Mouse (Mus musculus): ENCODE data around the gene Arid1b. TPM values are rescaled to one million over a fixed set of nuclear protein-coding genes. Genes with fewer than 3 reads are reported as not detected.
A peak's percentile ranks its signal among the peaks of the same experiment; 100 is the strongest.

The Arid1b gene
- polyA plus RNA-seq, 1 experiment = 99.0 TPM

DNA sequence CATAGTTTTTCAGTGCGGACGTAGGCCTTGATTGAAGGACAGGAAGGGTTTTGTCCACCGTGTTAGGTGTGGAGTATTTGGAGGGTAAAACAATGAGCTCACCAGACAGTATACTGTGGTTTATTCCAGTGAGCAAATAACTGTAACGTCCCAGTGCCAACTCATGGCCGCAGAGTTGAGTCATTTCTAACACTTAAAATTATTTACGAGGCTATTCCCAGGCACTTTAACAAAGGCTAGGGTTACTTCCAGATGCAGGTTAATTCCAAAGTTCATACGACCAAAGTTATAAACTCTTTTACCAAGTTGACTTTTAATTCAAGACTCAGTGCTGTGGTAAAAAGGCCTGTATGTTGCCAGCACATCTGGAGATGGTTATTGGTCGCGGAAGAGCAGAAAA is 240.9 kb downstream of the Arid1b start:
- 94% methylated on average over 9 of the region's 9 CpGs for WGBS
- Histone ChIP-seq H3K36me3 (ENCODE audit: control insufficient read depth, insufficient read depth, low read length) (no peaks in the 10 kb centered on the region), H3K27ac (ENCODE audit: control insufficient read depth, insufficient read depth, low read length) (no peak overlapping the region), H3K4me1 (replicated peaks; ENCODE audit: control insufficient read depth, insufficient read depth, low read length) (peaks cover 11% of the 10 kb centered on the region), H3K27me3 (ENCODE audit: control insufficient read depth, insufficient read depth, low read length) (no peaks in the 10 kb centered on the region; the same call in 1 of the 2 replicates), H3K4me3 (ENCODE audit: control insufficient read depth, insufficient read depth, low read length) (no peak overlapping the region)
- TF ChIP-seq POLR2A (IDR thresholded peaks at IDR 0.05; ENCODE audit: control insufficient read depth, extremely low read depth, insufficient read depth, low read length, poor library complexity) = no peak
- no peak for TF ChIP-seq CTCF (IDR thresholded peaks at IDR 0.05; ENCODE audit: borderline replicate concordance, control insufficient read depth, extremely low read depth, insufficient read depth, low read length, poor library complexity)
- DNase-seq = no peak

DNA sequence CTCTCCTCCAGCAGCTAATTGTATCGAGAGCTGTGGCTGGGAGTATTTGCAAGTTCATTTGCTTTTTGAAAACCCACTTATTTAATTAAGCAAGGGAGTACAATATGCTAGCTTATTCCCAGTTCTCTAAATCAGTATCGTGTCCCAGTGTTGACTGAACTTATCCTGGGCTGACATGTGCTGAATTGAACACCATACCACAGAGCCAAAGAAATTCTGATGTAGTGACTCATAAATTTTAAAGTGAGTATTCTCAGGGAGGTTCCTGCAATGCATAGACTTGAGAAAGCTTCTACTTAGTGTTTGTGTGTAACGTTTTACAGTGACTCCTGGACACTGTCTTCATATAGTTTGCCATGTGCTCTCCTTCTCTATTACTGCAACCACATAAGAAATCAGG is 243.6 kb downstream of the Arid1b start:
- DNase-seq = no peak
- Histone ChIP-seq H3K27ac (ENCODE audit: control insufficient read depth, insufficient read depth, low read length) (no peak overlapping the region), H3K36me3 (ENCODE audit: control insufficient read depth, insufficient read depth, low read length) (no peaks in the 10 kb centered on the region), H3K27me3 (ENCODE audit: control insufficient read depth, insufficient read depth, low read length) (no peaks in the 10 kb centered on the region), H3K4me3 (ENCODE audit: control insufficient read depth, insufficient read depth, low read length) (no peak overlapping the region), H3K4me1 (replicated peaks; ENCODE audit: control insufficient read depth, insufficient read depth, low read length) (peaks cover 11% of the 10 kb centered on the region)
- TF ChIP-seq CTCF (IDR thresholded peaks at IDR 0.05; ENCODE audit: borderline replicate concordance, control insufficient read depth, extremely low read depth, insufficient read depth, low read length, poor library complexity) = no peak
- TF ChIP-seq POLR2A (IDR thresholded peaks at IDR 0.05; ENCODE audit: control insufficient read depth, extremely low read depth, insufficient read depth, low read length, poor library complexity) = no peak
- WGBS = 86% methylated on average over 3 of the region's 3 CpGs

DNA sequence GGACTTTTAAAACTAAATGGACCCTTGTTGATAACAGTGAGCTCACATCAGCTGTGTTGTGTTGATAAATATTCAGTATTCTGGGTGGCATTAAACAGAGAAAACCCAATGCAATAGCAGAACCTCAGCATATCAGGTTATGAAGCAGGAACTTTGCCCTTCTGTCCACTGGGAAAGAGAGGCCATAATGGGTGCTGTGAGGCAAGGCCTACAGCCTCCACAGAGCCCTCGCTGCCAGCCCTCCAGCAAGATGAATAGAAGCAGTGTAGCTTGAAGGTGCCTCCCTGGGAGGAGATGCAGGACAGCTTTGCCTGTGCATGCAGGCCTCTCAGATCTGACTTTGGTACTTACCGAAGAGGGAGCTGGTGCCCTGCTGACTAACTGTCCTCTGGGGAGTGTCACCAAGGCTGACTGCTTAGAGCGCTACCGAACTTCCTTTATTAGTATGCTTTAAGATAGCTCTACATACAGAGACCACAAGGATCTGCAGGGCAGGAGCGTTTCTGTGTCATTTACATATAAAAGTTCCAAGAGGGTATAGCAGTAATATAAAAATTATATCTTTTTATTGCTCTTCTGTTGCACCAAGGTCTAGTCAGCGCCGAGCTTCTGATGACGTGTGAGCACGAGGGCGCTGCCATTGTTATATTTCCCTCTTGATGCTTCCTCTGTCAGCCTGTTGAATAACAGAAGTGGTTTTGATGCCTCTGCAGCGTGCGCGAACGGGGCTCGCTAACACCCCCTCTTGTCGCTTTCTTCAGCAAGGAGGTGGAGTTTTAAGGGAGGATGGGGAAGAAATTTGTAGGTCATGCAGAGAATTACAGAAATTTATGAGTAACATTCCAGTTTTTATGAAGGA is 244.5 kb downstream of the Arid1b start:
- peak; percentile 51 for DNase-seq
- 10% methylated on average over 16 of the region's 16 CpGs for WGBS
- Histone ChIP-seq H3K27ac (ENCODE audit: control insufficient read depth, insufficient read depth, low read length) (no peak overlapping the region; the same call in 1 of the 2 replicates), H3K4me1 (replicated peaks; ENCODE audit: control insufficient read depth, insufficient read depth, low read length) (peaks cover 11% of the 10 kb centered on the region), H3K4me3 (ENCODE audit: control insufficient read depth, insufficient read depth, low read length) (no peak overlapping the region), H3K36me3 (ENCODE audit: control insufficient read depth, insufficient read depth, low read length) (no peaks in the 10 kb centered on the region), H3K27me3 (ENCODE audit: control insufficient read depth, insufficient read depth, low read length) (no peaks in the 10 kb centered on the region)
- TF ChIP-seq CTCF (IDR thresholded peaks at IDR 0.05; ENCODE audit: borderline replicate concordance, control insufficient read depth, extremely low read depth, insufficient read depth, low read length, poor library complexity) (no peak), POLR2A (IDR thresholded peaks at IDR 0.05; ENCODE audit: control insufficient read depth, extremely low read depth, insufficient read depth, low read length, poor library complexity) (no peak)

DNA sequence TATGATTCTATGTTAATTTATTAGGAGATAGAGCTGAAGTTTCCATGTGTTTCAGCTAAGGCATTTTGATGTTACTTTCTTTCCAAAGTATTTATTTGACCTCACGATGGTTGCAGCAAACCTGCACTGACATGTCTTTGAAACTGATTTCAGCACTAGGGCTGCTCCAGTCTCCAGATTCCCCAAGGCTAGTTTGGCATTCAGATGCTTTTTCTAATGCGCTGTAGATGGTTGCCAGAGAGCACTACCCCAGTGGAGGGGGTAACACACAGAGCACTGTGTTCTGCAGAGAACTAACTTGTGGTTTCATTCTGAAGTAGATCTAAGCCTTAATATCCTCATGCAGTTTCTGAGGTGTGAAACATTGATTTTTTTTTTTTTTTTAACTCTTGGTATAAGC is 250.4 kb downstream of the Arid1b start:
- no peak for TF ChIP-seq POLR2A (IDR thresholded peaks at IDR 0.05; ENCODE audit: control insufficient read depth, extremely low read depth, insufficient read depth, low read length, poor library complexity)
- no peak for DNase-seq
- no peak overlapping the region for H3K4me3 ChIP-seq (ENCODE audit: control insufficient read depth, insufficient read depth, low read length)
- H3K27me3 ChIP-seq (ENCODE audit: control insufficient read depth, insufficient read depth, low read length) = no peaks in the 10 kb centered on the region
- H3K27ac ChIP-seq (ENCODE audit: control insufficient read depth, insufficient read depth, low read length) = no peak overlapping the region
- H3K4me1 ChIP-seq (replicated peaks; ENCODE audit: control insufficient read depth, insufficient read depth, low read length) = peaks cover 22% of the 10 kb centered on the region
- WGBS = 85% methylated on average over 2 of the region's 2 CpGs
- H3K36me3 ChIP-seq (ENCODE audit: control insufficient read depth, insufficient read depth, low read length) = no peaks in the 10 kb centered on the region

DNA sequence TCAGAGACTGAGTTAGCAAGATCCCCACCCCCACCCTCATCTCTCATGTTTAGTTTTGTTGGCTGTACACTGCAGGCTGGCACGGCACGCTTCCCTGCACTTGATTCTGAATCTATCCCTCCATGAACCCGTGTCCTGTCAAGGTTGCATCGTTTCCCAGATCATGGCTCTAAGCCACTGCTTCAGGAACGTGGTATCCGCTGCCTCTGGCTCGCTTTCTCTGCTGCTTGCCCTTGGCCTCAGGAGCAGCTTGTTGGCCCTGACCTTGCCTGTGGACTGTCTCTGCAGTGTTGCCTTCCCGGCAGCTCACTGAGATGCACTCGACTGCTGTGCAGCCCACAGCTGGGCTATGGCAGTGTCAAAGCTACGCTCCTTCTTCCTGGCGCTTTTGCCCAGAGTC is 252.6 kb downstream of the Arid1b start:
- H3K4me3 ChIP-seq (ENCODE audit: control insufficient read depth, insufficient read depth, low read length) = no peak overlapping the region
- H3K36me3 ChIP-seq (ENCODE audit: control insufficient read depth, insufficient read depth, low read length) = no peaks in the 10 kb centered on the region
- WGBS = 83% methylated on average over 11 of the region's 11 CpGs
- H3K27ac ChIP-seq (ENCODE audit: control insufficient read depth, insufficient read depth, low read length) = no peak overlapping the region
- TF ChIP-seq POLR2A (IDR thresholded peaks at IDR 0.05; ENCODE audit: control insufficient read depth, extremely low read depth, insufficient read depth, low read length, poor library complexity) = no peak
- no peak for TF ChIP-seq CTCF (IDR thresholded peaks at IDR 0.05; ENCODE audit: borderline replicate concordance, control insufficient read depth, extremely low read depth, insufficient read depth, low read length, poor library complexity)
- H3K27me3 ChIP-seq (ENCODE audit: control insufficient read depth, insufficient read depth, low read length) = no peaks in the 10 kb centered on the region
- no peak for DNase-seq
- H3K4me1 ChIP-seq (replicated peaks; ENCODE audit: control insufficient read depth, insufficient read depth, low read length) = peaks cover 27% of the 10 kb centered on the region

DNA sequence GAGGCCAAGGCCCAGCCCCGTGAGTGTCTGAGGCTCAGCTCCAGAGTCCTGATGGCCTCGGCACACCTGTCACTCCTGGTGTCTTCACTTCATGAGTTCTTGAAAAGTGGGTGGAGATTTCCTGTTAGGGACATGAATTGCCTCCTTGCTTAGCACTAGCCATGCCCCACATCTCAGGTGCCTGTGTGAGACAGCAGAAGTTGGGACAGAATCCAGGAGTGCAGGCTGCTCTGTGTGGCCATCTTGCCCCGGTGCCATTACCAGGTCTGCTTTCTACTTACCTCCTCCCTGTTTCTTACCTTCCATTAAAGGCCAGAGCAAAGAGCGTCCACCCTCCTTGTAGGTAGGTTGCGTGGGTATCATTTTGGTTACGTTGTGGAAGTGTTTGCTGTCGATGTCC is 253.1 kb downstream of the Arid1b start:
- WGBS = 76% methylated on average over 7 of the region's 7 CpGs
- Histone ChIP-seq H3K27me3 (ENCODE audit: control insufficient read depth, insufficient read depth, low read length) (no peaks in the 10 kb centered on the region), H3K27ac (ENCODE audit: control insufficient read depth, insufficient read depth, low read length) (no peak overlapping the region), H3K4me3 (ENCODE audit: control insufficient read depth, insufficient read depth, low read length) (no peak overlapping the region), H3K4me1 (replicated peaks; ENCODE audit: control insufficient read depth, insufficient read depth, low read length) (peaks cover 27% of the 10 kb centered on the region), H3K36me3 (ENCODE audit: control insufficient read depth, insufficient read depth, low read length) (no peaks in the 10 kb centered on the region)
- TF ChIP-seq POLR2A (IDR thresholded peaks at IDR 0.05; ENCODE audit: control insufficient read depth, extremely low read depth, insufficient read depth, low read length, poor library complexity) = no peak
- no peak for DNase-seq

DNA sequence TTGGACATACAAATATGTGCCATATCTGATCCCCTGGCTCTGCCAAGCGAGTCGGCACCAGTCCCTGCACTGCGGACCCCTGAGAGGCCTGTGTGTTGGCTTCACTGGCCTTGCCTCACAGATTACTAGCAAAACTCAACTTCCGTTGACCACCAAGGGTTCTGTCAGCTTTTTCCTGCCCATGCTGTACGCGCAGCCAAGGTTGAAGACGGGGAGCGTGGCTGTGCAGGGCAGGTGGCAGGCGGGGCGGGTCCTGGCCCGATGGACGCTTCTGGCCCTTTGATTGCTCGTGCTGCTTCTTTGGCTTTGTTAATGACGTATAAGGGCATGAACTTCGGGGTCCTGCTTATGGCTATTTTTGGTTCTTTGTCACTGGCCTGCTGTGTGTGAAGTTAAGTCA is 253.6 kb downstream of the Arid1b start:
- no peak overlapping the region for H3K4me3 ChIP-seq (ENCODE audit: control insufficient read depth, insufficient read depth, low read length)
- no peak for TF ChIP-seq CTCF (IDR thresholded peaks at IDR 0.05; ENCODE audit: borderline replicate concordance, control insufficient read depth, extremely low read depth, insufficient read depth, low read length, poor library complexity)
- no peak for TF ChIP-seq POLR2A (IDR thresholded peaks at IDR 0.05; ENCODE audit: control insufficient read depth, extremely low read depth, insufficient read depth, low read length, poor library complexity)
- H3K4me1 ChIP-seq (replicated peaks; ENCODE audit: control insufficient read depth, insufficient read depth, low read length) = peaks cover 27% of the 10 kb centered on the region
- no peaks in the 10 kb centered on the region for H3K36me3 ChIP-seq (ENCODE audit: control insufficient read depth, insufficient read depth, low read length)
- H3K27ac ChIP-seq (ENCODE audit: control insufficient read depth, insufficient read depth, low read length) = no peak overlapping the region
- no peak for DNase-seq
- no peaks in the 10 kb centered on the region for H3K27me3 ChIP-seq (ENCODE audit: control insufficient read depth, insufficient read depth, low read length)
- WGBS = 97% methylated on average over 15 of the region's 15 CpGs
